Mouse (Mus musculus) heart, postnatal 14 days (tissue): ENCODE results near the gene Bcas3. TPM values are rescaled to one million over a fixed set of nuclear protein-coding genes. Genes with fewer than 3 reads are reported as not detected.

Experiments used
- DNase-seq, 2 experiments: peaks; one replicate each; pipeline ENCODE4 v3.0.0; 2021 to 2022
- intact Hi-C: fragments of 180-260 bp; cut with DNase I; formaldehyde crosslinking; loops from one replicate; pipeline ENCODE4 v1.15.1; 2025
- total RNA-seq, 2 experiments: library from RNA; stranded (reverse); gene quantifications; 2 replicates each; pipeline ENCODE4 v1.2.3; 2021

Gene Bcas3
- total RNA-seq, 2 experiments from 2014 or later: 33.7 to 39.2 TPM

- intact Hi-C loops: loop anchor here (5.0 kb wide), 1 partner anchor 67 kb away; no protein-coding TSS in a partner anchor
Measured at GRCm38 (mm10) chr11:85760486-85761141, 407.6 kb downstream of the Bcas3 start.

DNA sequence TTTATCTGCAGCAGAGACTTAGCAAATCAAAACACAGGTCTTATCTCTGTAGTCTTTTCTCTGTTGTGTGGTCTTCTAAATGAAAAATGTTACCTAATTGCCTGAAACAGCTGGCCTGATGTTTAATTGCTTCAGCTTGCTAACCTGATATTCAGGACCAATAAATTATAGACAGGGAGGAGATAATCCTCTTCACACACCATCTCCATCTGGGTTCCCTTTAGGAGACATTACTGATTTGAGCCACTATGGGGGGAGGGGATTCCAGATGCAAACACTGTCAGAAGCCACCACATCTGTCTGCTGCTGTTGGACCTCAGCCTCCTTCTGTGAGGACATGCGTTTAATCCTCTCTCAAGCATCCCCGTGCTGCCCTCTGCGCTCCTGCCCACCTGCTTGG lies 408.2 kb downstream of the Bcas3 start:
- DNase-seq: no peak
- intact Hi-C loops: loop anchor here (5.0 kb wide), 1 partner anchor 66 kb away; no protein-coding TSS in a partner anchor

More at GRCm38 (mm10) chr11:85760486-85761141, 407.6 kb downstream of the Bcas3 start:
- DNase-seq: peak; percentile 64 to 67

DNA sequence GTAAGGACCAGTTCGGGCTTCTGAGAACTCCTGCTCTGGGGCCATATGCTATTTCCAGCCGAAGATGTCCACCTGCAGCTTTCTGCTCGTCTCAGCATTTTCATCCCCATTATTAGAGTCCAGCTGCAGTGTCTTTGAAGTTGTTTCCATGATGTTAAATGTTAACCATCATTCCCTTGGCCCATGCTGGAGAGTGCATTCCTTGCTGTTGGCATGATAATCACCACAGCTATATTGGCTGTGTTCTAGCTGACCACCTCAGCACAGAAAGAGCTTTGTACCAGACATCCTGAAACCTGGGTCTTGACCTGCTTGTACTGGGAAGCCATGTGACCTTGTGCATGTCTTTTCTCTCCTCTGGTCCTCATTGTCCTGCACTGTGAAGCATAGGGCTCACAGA lies 410.7 kb downstream of the Bcas3 start:
- DNase-seq: no peak
- intact Hi-C loops: loop anchor here (5.0 kb wide), 1 partner anchor 64 kb away; no protein-coding TSS in a partner anchor

DNA sequence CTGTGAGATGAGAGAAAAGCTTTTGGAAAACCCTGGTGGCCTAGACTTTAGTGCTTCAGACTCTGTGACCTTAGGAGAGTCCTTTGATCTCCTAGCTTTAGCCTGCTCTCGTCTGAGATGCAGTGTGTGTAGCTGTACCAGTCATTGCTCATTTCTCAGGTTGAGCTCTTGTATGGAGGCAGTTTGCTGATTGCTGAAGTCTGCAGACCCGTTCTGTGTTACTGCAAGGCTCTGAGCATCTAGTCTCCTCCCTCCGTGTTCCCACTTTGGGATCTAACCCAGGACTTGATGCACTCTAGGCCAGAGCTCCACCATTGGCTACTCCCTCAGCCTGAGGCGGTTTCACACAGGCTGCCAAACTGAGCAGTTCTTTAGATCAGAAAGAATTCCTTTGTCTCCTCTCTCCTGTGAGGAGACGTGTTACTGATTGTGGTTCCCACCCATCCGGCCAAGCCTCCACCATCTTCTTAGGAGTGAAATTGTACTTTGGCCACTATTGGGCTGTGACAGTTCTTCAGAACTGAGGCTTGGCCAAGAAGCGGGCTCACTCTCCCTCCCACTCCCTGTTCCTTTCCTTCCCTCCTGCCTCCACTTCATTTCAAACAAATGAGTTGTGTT lies 413.2 kb downstream of the Bcas3 start:
- intact Hi-C loops: no loop called here
- DNase-seq: peak; percentile 27 to 42

- intact Hi-C loops: no loop called here
Measured at GRCm38 (mm10) chr11:85766811-85767210, 413.8 kb downstream of the Bcas3 start.

DNA sequence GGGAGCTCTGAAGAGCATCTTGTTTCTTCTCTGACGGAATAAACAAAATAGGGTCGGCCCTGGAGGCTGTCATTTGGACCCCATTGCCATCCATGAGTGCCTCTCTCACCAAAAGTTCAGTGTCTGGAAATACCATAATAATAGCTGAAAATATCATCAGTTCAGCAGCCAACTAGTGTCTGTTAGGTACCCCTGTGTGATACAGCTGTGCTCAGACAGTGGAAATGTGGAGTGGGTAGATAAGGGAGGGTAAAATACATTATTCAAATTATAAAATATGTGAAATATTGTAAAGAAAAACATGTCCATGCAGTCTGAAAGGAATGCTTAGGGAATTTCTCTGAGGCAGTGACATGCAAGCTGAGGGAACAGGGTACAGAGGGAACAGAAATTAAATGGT lies 416.8 kb downstream of the Bcas3 start:
- DNase-seq: no peak
- intact Hi-C loops: no loop called here

More at GRCm38 (mm10) chr11:85766811-85767210, 413.8 kb downstream of the Bcas3 start:
- DNase-seq: no peak

DNA sequence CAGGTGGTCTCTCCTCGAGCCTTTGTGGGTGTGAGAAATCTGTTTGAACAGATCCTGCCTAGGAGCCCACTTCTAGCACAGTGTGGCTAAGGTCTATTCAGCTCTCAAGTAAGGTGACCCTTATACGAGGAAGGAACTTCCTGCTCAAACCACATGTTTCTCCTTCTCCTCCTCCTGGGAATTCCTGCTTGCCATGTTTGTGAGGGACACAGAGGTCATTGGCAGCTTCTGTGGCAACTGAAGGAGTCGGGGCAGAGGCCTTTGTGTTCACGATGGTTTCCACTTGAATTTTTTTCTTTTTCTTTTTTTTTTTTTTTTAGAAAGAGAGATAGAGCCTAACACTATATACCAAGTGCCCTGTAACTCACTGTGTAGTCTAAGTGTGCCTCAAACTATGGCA lies 420.4 kb downstream of the Bcas3 start:
- intact Hi-C loops: no loop called here
- DNase-seq: no peak

- DNase-seq: no peak
- intact Hi-C loops: no loop called here
Measured at GRCm38 (mm10) chr11:85774707-85775106, 421.7 kb downstream of the Bcas3 start.

DNA sequence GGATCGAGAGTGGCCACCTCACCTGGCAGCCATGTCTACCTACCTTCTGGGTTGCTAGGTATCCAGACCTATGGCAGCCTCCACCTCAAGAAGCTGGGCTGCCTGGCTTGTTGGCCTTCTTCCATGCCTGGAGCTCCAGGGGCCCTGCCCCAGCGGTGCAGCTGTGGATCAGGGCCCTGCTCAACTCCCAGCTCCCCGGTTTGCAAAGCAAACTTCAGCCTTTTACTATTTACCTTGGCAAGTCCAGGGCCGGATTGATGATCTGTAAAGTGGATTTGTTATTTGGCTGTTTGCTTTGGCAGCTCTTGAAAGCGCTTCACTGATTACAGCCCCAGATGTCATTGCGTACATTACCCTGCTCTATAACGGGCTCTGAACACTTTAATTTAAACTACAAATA lies 422.5 kb downstream of the Bcas3 start:
- intact Hi-C loops: no loop called here
- peak; percentile 21 to 25 for DNase-seq

DNA sequence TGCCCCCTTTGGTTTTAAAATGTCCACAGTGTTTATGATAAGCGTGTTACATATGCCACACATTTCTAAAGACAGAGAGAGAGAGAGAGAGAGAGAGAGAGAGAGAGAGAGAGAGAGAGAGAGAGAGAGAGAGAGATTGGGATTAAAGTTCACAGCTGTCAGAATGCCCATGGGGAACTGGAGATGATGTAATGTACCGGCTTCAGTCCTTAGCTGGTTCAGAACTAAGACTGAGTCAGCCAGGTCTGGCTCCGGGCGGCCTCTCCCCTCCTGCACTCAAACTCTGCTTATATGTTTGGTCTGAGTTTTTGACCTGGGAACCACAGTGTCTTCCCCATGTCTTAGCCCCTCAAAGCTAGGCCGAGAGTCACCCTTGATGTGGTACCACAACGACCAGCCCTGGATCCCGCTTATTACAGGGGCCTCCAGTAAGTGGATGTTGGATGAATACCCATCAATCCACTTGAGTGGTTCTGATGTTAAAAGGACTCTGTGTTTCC lies 423.9 kb downstream of the Bcas3 start:
- peak in 1 of 2 experiments; percentile 29 for DNase-seq
- intact Hi-C loops: no loop called here

DNA sequence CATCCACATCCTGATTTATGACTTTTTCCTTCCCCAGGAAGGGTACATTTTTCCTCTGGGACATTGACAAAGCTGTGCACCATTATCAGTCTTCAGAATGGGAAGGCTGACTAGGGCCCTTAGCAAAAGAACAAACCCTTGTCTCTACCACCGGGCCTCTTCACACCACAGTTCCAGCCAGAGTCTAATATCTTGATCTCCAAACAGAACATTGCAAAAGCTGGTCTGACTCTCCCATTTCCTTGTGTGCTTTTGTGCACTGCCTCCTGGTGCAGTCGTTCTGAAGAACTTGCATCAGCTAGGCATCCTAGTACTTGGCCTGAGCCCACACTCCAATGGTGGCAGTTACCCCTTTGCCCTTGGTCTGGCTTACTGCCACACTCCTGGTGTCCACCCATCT lies 425.0 kb downstream of the Bcas3 start:
- intact Hi-C loops: no loop called here
- DNase-seq: no peak

GRCm38 (mm10) chr11:85780303-85780702 lies 427.3 kb downstream of the Bcas3 start:
- DNase-seq: no peak
- intact Hi-C loops: no loop called here

GRCm38 (mm10) chr11:85786113-85786718 lies 433.2 kb downstream of the Bcas3 start:
- no peak for DNase-seq
- intact Hi-C loops: no loop called here

- DNase-seq: no peak
- intact Hi-C loops: no loop called here
Measured at GRCm38 (mm10) chr11:85789750-85790149, 436.8 kb downstream of the Bcas3 start.

DNA sequence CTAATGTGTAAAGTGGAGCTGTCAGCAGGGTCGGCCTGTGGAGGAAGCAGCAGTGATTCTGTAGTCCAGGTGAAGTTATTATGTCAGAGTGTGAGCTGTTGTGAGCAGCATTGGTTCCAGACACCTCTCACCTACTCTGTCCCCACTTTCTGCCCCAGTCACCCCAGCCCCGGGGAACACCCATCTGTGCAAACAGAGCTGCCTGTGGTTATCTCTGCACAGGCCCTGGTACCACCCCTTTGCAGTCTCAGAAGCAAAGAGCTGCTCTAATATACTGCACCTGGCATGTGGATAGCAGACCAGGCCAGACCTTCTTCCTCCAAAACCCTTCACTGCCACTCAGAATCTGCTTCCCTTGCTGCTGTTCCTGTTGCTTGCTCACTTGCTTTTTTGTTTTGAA lies 437.3 kb downstream of the Bcas3 start:
- no peak for DNase-seq
- intact Hi-C loops: no loop called here

- intact Hi-C loops: no loop called here
- DNase-seq: no peak
Measured at GRCm38 (mm10) chr11:85791212-85791611, 438.2 kb downstream of the Bcas3 start.

GRCm38 (mm10) chr11:85792534-85793215 lies 439.7 kb downstream of the Bcas3 start:
- DNase-seq: no peak
- intact Hi-C loops: no loop called here

- intact Hi-C loops: no loop called here
- no peak for DNase-seq
Measured at GRCm38 (mm10) chr11:85799456-85799855, 446.5 kb downstream of the Bcas3 start.

GRCm38 (mm10) chr11:85799856-85800255 lies 446.9 kb downstream of the Bcas3 start:
- peak; percentile 53 to 73 for DNase-seq
- intact Hi-C loops: no loop called here

- DNase-seq: no peak
- intact Hi-C loops: no loop called here
Measured at GRCm38 (mm10) chr11:85800380-85800779, 447.4 kb downstream of the Bcas3 start.

- DNase-seq: no peak
- intact Hi-C loops: no loop called here
Measured at GRCm38 (mm10) chr11:85804048-85804447, 451.1 kb downstream of the Bcas3 start.
